Mouse (Mus musculus) E14TG2a.4 (cell line): ENCODE results near the gene Osbpl6.

Source experiments
- H3K27me3 ChIP-seq: 2 replicates; pipeline ENCODE4 v1.6.1; 2014; ENCODE audit warnings: low read length, control low read depth; ENCODE audit not compliant: insufficient read depth
- H3K36me3 ChIP-seq: 2 replicates; pipeline ENCODE4 v1.6.1; 2014; ENCODE audit warnings: low read length, control low read depth; ENCODE audit not compliant: insufficient read depth
- H3K4me1 ChIP-seq: replicated peaks from 2 replicates; pipeline ENCODE4 v1.6.1; 2014; ENCODE audit warnings: low read depth, low read length, control low read depth
- H3K4me3 ChIP-seq: replicated peaks from 2 replicates; pipeline ENCODE4 v1.5.1; 2014; ENCODE audit warnings: mild to moderate bottlenecking, low read length
- H3K9me3 ChIP-seq: 2 replicates; pipeline ENCODE4 v1.6.1; 2014; ENCODE audit warnings: low read length, control low read depth
- CTCF ChIP-seq: conservative IDR thresholded peaks from 2 replicates; pipeline ENCODE4 v1.5.1; 2014; ENCODE audit warnings: low read length
- NANOG ChIP-seq: IDR thresholded peaks from 2 replicates; pipeline ENCODE4 v1.6.1; 2014; ENCODE audit warnings: borderline replicate concordance, low read length, mixed read lengths
- POU5F1 ChIP-seq: IDR thresholded peaks from 2 replicates; pipeline ENCODE4 v1.6.1; 2014; ENCODE audit warnings: low read length, borderline replicate concordance

The Osbpl6 gene

DNA sequence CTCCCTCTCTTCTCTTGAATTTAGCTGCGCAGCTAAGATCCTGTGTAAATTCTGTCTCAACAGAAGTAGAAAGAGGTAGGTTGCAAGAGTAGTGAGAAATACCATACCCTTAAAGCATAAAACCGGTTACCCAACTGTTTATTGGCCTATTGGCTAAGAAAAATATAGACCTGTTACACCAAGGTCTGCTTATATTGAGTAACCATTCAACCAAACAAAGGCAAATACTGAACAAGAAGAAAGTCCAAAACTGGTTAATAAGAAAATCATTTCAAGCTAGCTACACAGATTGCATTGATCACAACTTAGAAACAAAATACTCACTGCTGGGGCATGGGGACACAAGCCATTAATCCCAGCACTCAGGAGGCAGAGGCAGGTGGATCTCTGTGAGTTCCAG lies 233.3 kb downstream of the Osbpl6 start:
- no peak for TF ChIP-seq CTCF
- no peak for TF ChIP-seq POU5F1
- TF ChIP-seq NANOG: no peak
- Histone ChIP-seq H3K9me3 (no peaks in the 10 kb centered on the region), H3K4me1 (no peaks in the 10 kb centered on the region), H3K36me3 (peaks cover 9% of the 10 kb centered on the region), H3K27me3 (no peaks in the 10 kb centered on the region), H3K4me3 (no peak overlapping the region)

DNA sequence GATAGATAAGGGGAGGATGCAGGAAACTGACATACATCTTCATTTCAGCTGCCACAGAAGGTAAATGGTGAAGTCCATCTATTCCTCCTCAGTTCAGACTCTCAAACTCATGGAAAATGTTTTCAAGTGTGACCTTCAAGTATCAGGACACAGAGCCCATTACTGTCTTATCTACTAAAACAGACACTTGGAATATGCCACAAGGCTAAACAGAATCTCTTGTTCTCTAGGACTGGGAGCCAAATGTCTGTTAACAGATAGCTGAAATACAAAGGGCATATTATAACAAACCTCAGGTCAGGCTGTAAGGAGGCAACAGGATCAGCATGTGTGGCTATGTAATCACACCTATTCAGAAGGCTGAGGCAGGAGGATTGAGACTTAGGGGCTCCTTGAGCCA lies 237.5 kb downstream of the Osbpl6 start:
- no peaks in the 10 kb centered on the region for H3K9me3 ChIP-seq
- peaks cover 12% of the 10 kb centered on the region for H3K27me3 ChIP-seq
- H3K36me3 ChIP-seq: peaks cover 6% of the 10 kb centered on the region
- no peak overlapping the region for H3K4me3 ChIP-seq
- H3K4me1 ChIP-seq: peaks cover 8% of the 10 kb centered on the region
- TF ChIP-seq NANOG (no peak), POU5F1 (no peak), CTCF (no peak)

DNA sequence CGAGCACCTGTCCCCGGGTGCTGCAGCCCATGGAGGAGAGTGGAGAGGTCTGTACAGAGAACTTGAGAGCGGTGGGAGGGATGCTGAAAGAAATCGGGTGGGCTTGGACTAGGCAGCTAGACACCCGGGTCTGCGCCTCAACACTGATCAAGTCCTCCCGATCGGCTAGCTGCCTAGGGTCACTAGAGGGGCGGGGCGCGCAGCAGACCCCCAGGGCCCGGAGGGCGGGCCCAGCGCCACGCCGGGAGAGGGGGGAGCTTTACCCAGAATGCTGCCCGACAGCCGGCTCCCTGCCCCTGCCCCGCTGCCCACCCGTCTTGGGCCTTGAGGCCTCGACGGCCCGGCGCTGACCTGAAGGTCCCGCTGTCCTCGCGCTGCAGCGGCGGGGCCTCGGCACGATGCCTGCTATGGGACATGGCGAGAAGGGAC lies 241.1 kb downstream of the Osbpl6 start:
- no peak for TF ChIP-seq NANOG
- no peak for TF ChIP-seq POU5F1
- TF ChIP-seq CTCF: no peak
- peak overlapping the region; percentile 93 for H3K4me3 ChIP-seq
- peaks cover 12% of the 10 kb centered on the region for H3K4me1 ChIP-seq
- no peaks in the 10 kb centered on the region for H3K36me3 ChIP-seq
- H3K27me3 ChIP-seq: peaks cover 12% of the 10 kb centered on the region
- no peaks in the 10 kb centered on the region for H3K9me3 ChIP-seq

DNA sequence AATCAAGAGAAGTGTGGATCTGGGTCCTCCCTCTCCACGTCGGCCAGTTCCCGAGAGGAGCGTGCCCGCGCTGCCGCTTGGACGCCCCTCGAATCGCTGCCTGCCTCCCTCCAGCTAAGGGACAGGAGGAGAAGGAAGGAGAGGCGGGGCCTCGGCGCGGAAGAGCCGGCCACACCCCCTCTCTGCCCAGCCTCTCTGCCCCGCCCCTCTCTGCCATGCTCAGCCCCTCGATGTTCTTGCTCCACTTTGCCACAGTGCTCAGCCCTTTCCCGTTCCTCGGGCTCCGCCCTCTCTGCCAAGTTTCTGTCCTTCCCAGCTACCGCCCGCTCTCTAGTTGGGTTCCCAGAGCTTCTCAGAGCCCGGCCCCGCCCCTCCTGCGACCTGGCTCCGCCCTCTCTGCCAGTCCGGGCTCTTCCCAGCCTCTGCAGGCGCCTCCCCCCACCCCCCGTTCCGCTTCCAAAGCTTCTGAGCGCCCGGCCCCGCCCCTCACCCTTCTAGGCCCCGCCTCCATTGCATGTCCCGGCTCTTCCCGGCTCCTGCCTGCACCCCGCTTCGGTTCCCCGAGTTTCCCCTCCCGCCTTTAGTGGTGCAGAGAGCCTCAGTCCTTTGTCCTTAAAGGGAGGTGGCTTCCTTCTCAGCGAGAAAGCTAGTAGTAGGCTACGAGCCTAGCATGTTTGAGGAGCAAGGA lies 241.7 kb downstream of the Osbpl6 start, which contains the start of the genes Prkra and Pjvk:
TSS of gene Prkra (minus strand) at position 133 of the 688 bp plus-strand sequence.
TSS of gene Pjvk (plus strand) at position 594 of the 688 bp plus-strand sequence.
- TF ChIP-seq NANOG (no peak), CTCF (no peak), POU5F1 (no peak)
- H3K4me1 ChIP-seq: peaks cover 12% of the 10 kb centered on the region
- no peaks in the 10 kb centered on the region for H3K36me3 ChIP-seq
- peaks cover 12% of the 10 kb centered on the region for H3K27me3 ChIP-seq
- H3K9me3 ChIP-seq: no peaks in the 10 kb centered on the region
- peak within 1 kb of the TSS; percentile 93 for H3K4me3 ChIP-seq

DNA sequence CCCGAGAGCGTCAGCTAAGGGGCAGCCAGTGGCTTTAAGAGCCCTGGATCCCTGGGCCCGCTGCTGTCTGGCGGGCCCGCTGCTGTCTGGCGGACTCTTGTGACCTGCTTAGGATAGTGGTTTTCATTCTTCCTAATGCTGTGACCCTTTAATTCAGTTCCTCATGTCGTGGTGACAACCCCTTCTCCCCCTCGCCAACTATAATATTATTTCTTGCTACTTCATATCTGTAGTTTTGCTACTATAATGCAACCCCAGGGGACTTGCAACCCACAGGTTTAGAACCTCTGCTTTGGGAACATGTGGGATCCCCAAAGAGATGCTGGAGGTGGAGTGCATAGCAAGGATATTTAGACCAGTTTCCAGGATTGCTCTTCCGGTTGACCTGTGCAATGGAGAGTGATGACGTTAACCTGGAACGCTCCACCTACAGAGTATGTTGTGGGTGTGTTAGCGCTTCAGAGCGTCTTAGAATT lies 242.4 kb downstream of the Osbpl6 start:
- Histone ChIP-seq H3K27me3 (peaks cover 12% of the 10 kb centered on the region), H3K36me3 (no peaks in the 10 kb centered on the region), H3K4me1 (peaks cover 12% of the 10 kb centered on the region), H3K9me3 (no peaks in the 10 kb centered on the region), H3K4me3 (peak overlapping the region; percentile 93)
- TF ChIP-seq CTCF (no peak), NANOG (no peak), POU5F1 (no peak)
